Mouse (Mus musculus) layer of hippocampus, adult 18-20 months (tissue): ENCODE measurements around the gene Stk40. TPM values are rescaled to one million over a fixed set of nuclear protein-coding genes. Genes with fewer than 3 reads are reported as not detected.
"Not testable (repeated sequence)": the region's sequence is repeated elsewhere in the genome, so short reads cannot be mapped to it uniquely, and the experiment has no call there.

ENCODE experiments used
- DNase-seq, 2 experiments: peaks; one replicate each; pipeline ENCODE4 v3.0.0; 2022; ENCODE audit warnings: low spot score in 2 of 2
- total RNA-seq, 2 experiments: library from RNA; stranded (reverse); gene quantifications; 2 replicates each; pipeline ENCODE4 v1.2.3; 2021

Gene Stk40
- total RNA-seq, 2 experiments from 2014 or later = 30.2 to 32.9 TPM

- no peak for DNase-seq
These were observed 51.4 kb downstream of the Stk40 start for GRCm38 (mm10) chr4:126155183-126155582.

GRCm38 (mm10) chr4:126155869-126156268 lies 52.1 kb downstream of the Stk40 start:
- no peak for DNase-seq

- no peak for DNase-seq
These were observed 52.9 kb downstream of the Stk40 start for GRCm38 (mm10) chr4:126156617-126157016.

GRCm38 (mm10) chr4:126157562-126157961 lies 53.8 kb downstream of the Stk40 start:
- DNase-seq = no peak

GRCm38 (mm10) chr4:126159455-126159854 lies 55.7 kb downstream of the Stk40 start:
- no peak for DNase-seq

GRCm38 (mm10) chr4:126160981-126161380 lies 57.2 kb downstream of the Stk40 start:
- no peak for DNase-seq

- DNase-seq = no peak
These were observed 57.7 kb downstream of the Stk40 start for GRCm38 (mm10) chr4:126161456-126161855.

GRCm38 (mm10) chr4:126161986-126162385 lies 58.2 kb downstream of the Stk40 start:
- no peak for DNase-seq

- peak; percentile 77 to 82 for DNase-seq
These were observed 58.8 kb downstream of the Stk40 start for GRCm38 (mm10) chr4:126162544-126163066.

GRCm38 (mm10) chr4:126163067-126163659 lies 59.4 kb downstream of the Stk40 start, which contains the start of gene Sh3d21:
TSS of gene Sh3d21 (minus strand) at chr4:126163491.
- DNase-seq = no peak

- DNase-seq = no peak
These were observed 59.9 kb downstream of the Stk40 start for GRCm38 (mm10) chr4:126163685-126164084.

GRCm38 (mm10) chr4:126165092-126165491 lies 61.3 kb downstream of the Stk40 start:
- not testable (repeated sequence) for DNase-seq

GRCm38 (mm10) chr4:126166084-126166483 lies 62.3 kb downstream of the Stk40 start:
- DNase-seq = no peak

- DNase-seq = no peak
These were observed 65.1 kb downstream of the Stk40 start for GRCm38 (mm10) chr4:126168851-126169250.

- not testable (repeated sequence) for DNase-seq
These were observed 67.0 kb downstream of the Stk40 start for GRCm38 (mm10) chr4:126170737-126171136.

GRCm38 (mm10) chr4:126173800-126174199 lies 70.0 kb downstream of the Stk40 start:
- DNase-seq = no peak

GRCm38 (mm10) chr4:126175980-126176379 lies 72.2 kb downstream of the Stk40 start:
- not testable (repeated sequence) for DNase-seq

GRCm38 (mm10) chr4:126181170-126181957 lies 77.6 kb downstream of the Stk40 start:
- peak in 1 of 2 experiments; percentile 59 for DNase-seq

GRCm38 (mm10) chr4:126183034-126183433 lies 79.3 kb downstream of the Stk40 start:
- no peak for DNase-seq

GRCm38 (mm10) chr4:126187096-126187495 lies 83.3 kb downstream of the Stk40 start:
- no peak for DNase-seq
